In genomic region chr15:28053226-28053625, GRCm38 (mm10) we compare ENCODE assay signal across 23 mouse cellular contexts.
"Had no signal": no experiment of that assay in that cellular context is flagged by ENCODE, and none has a peak within 500 bp of the region (broad histone marks: within the 10 kb centered on the region; RNA-seq: fewer than 3 reads in every experiment).

No protein-coding gene starts in this region.

- H3K27ac ChIP-seq: hindbrain, embryonic 13.5 days; hindbrain, embryonic 15.5 days; hindbrain, postnatal 0 days; kidney, embryonic 15.5 days; kidney, postnatal 0 days; limb, embryonic 13.5 days; limb, embryonic 15.5 days; liver, embryonic 12.5 days; liver, embryonic 14.5 days had no signal

- H3K4me2 ChIP-seq: heart, embryonic 12.5 days; hindbrain, embryonic 13.5 days; hindbrain, embryonic 15.5 days; limb, embryonic 13.5 days; limb, embryonic 15.5 days; liver, embryonic 12.5 days had no signal

- H3K4me1 ChIP-seq: liver, embryonic 12.5 days had no signal

- H3K36me3 ChIP-seq: heart, embryonic 12.5 days; hindbrain, embryonic 13.5 days; hindbrain, embryonic 15.5 days; kidney, embryonic 15.5 days; limb, embryonic 13.5 days; limb, embryonic 15.5 days; liver, embryonic 12.5 days had no signal

- H3K9ac ChIP-seq: heart, embryonic 12.5 days; hindbrain, embryonic 13.5 days; hindbrain, embryonic 15.5 days; kidney, embryonic 15.5 days; limb, embryonic 13.5 days; limb, embryonic 15.5 days; liver, embryonic 12.5 days; liver, embryonic 14.5 days had no signal

- H3K4me3 ChIP-seq: heart, embryonic 12.5 days; hindbrain, embryonic 13.5 days; hindbrain, embryonic 15.5 days; kidney, embryonic 15.5 days; limb, embryonic 13.5 days; limb, embryonic 15.5 days; liver, embryonic 12.5 days had no signal

- ATAC-seq: hindbrain, postnatal 0 days; intestine, embryonic 16.5 days; liver, embryonic 12.5 days had no signal

- H3K9me3 ChIP-seq: heart, embryonic 12.5 days; hindbrain, embryonic 13.5 days; hindbrain, embryonic 15.5 days; kidney, embryonic 15.5 days; limb, embryonic 13.5 days; limb, embryonic 15.5 days; liver, embryonic 12.5 days had no signal

- DNase-seq: gastrocnemius, postnatal 14 days; gastrocnemius, postnatal 36 days; heart, adult 18-20 months; heart, postnatal 10 days; kidney, adult 11 months; kidney, adult 2 months; kidney, adult 9 months; kidney, postnatal 14 days; kidney, postnatal 36 days; layer of hippocampus, adult 9-11 months; layer of hippocampus, postnatal 36 days; left cerebral cortex, postnatal 4 days had no signal

- H3K27me3 ChIP-seq: heart, embryonic 12.5 days; hindbrain, embryonic 15.5 days; kidney, embryonic 15.5 days; limb, embryonic 13.5 days; limb, embryonic 15.5 days; liver, embryonic 12.5 days had no signal
